Mouse (Mus musculus) thymus, postnatal 0 days (tissue): ENCODE measurements at regions not wholly inside any gene's neighbourhood (a gene's known extent, or its start where the extent isn't known, plus 50 kb on each side); places are given as distances from the start of the nearest gene placed in this dataset.
A peak's percentile ranks its signal among the peaks of the same experiment; 100 is the strongest.

ENCODE experiments used
- DNase-seq: peaks from one replicate; pipeline ENCODE4 v3.0.0-alpha.2; 2015; ENCODE audit warnings: low spot score

DNA sequence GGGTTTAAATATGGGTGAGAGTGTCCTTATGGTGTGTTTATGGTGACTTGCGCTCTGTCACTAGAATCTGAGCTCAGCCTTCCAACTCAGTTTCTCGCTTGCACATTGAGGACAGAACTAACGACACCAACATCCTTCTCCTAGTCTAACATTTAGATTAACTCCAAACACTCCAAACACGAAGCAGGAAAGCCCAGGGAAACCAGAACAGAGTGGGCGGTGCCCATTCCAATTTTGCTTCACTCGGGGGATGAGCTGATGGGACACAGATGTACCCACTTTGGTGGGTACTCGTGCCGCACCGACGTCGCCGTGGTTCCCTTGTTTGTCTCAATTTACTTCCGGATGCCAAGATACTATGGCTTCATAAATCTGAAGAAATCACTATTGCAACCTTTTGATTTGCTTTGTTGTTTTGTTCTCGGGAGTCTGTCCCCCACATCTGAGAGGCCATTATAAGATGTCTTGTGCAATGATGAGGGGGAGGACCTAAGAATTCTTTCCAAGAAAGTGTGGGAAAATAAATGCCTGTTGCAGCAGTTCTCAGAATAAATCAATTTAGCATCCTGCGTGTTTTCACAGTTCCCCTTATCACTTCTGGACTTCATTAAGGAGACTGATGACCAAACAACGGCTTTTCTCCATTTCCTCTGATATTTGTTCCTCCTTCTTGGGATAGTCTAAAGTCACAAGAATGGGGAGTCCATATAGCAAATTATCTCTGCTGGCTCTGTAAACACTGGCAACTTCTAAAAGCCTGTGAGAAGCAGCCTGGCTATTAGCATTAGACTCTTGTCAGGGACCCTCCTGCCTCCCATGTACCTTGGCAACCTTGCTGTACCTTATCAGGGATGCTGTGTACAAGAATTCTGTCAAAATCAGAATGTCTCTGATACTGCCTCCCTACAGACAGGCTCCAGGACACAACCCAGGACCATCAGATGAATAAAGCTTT, 96.2 kb upstream of the Klf9 start:
- DNase-seq = no peak

- no peak for DNase-seq
Observed at GRCm38 (mm10) chr19:23051456-23051855, 89.6 kb upstream of the Klf9 start.

GRCm38 (mm10) chr19:23054440-23054839, 86.6 kb upstream of the Klf9 start:
- no peak for DNase-seq

GRCm38 (mm10) chr19:23055916-23056805, 84.9 kb upstream of the Klf9 start:
- DNase-seq = no peak

DNA sequence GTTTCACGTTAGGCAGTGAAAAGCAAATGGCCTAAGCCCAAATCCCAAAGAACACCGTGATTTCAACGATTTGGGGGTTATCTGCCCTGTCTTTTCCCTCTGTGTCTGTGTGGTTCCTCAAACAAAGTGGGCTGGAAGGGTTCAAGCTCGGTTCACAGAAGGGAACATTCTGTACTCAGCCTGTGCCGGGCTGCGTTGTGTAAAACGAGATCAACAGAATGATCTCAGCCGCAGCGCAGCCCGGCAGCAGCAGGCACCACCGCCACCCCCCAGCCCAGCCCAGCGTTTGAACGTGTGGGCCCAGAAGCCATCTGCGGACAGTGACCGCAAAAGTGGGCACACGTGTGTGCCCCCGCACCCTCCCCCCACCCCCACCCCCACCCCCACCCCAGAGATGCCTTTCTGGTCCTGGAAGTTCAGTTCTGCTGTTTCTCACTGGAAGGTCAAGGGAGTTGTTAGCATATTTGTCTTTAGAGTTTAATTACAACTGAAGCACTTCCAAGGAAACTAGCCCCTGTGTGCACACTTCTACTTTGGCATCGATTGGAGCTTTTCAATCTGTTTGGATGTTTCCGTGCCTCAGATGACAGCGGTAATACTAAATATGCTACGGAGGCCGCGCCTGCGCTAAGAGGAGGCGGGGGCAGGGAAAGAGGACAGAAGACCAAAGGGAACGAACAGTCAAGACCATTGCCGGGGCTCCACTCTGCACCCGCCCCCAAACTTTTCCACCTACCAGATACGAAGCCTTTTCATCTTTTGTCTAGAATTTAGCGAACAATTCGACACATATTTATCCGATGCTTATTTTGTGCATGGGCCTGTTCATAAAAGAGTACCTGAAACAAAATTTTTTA, 83.9 kb upstream of the Klf9 start:
- peak; percentile 25 for DNase-seq

GRCm38 (mm10) chr19:23057739-23058501, 83.1 kb upstream of the Klf9 start:
- peak; percentile 11 for DNase-seq

DNA sequence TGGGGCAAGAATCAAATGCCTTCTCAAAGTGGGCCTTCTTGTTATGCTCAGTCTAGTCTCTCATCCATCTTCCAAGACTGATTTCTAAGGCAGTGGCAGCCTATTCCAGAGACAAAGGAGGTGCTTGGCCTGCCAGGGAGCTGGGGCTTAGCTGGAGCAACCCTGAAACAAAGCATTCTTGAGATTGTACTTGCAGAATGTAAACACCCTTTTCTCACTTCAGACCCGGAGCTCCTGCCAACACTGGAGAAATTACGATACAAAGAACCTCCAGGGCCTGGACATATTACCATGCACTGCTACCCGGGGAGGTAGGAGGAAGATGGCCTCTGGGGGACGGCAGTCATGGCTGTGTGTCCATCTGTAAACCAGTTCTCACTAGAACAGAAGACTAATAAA, 82.5 kb upstream of the Klf9 start:
- DNase-seq = no peak

- no peak for DNase-seq
Observed at GRCm38 (mm10) chr19:23061081-23061640, 79.9 kb upstream of the Klf9 start.

DNA sequence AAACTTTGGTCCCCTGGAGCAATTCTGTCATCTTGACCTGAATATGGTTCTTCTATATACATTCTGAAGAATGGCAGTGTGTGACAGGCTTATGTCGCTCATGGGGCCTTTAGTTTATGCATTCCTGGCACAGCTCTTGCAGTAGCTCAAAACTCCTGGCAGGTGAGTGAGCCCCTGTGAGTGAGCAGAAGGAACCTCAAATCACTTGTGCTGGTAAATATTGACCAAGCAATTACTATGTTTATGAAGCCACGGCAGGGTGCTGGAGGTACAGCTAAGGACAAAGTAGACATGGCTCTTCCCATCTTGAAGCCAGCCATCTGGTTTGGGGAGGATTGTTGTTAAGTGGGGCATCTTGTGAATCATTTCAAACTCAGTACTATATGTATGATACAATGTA, 79.1 kb upstream of the Klf9 start:
- DNase-seq = no peak

DNA sequence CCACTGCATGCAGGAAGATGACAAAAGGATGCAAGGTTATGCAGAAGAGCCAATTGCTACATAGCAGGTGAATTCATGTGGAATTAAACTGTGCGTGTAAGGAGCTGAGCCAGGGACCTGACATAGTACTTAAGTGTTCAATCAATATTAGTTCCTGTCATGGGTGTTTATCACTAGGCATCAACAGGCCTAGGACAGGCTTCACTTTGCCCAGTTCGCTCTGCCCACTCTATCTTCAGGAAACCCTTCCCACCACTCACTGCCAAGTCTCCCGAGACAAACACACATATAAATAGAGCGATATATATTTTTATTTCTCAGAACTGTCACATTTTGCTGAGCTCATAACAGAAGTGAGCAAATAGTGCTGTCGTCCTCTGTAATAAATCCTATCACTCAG, 78.2 kb upstream of the Klf9 start:
- DNase-seq = no peak

DNA sequence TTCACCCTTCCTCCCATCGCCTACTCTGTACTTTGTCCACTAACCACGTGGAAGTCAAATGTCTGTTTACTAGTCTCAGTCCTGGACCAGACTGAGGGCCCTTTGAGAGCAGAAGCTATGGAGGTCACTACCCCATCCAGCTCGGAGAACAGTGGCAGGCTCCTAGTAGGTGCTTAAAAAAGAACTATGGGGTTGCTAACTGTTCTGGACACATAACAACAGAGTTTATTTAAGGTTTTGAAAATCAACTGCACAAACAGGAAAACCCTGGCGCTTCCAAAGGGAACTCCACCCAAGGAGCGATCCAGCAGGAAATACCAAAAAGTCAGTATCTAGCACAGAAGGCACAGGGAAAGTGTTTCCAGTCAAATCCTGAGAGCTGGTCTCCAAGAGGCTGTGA, 75.5 kb upstream of the Klf9 start:
- no peak for DNase-seq

DNA sequence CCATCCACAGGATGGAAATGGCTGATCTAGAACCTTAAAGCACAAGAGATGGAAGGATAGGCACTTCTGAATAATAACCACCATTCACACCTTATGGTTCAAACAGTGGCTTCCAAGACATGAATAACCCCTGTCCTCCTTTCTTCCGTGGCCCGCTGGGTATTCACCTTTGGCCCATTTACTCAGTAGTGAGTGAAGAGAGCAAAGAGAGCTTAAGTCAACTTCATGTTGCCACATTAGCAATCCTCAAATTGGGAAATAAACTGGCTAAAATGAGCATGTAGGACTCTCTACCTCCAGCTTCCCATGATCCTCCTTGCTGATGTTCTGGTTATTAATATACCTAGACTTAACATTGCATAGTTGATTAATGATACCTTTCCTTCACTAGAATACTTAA, 74.3 kb upstream of the Klf9 start:
- DNase-seq = no peak

- no peak for DNase-seq
Observed at GRCm38 (mm10) chr19:23068600-23068999, 72.4 kb upstream of the Klf9 start.

DNA sequence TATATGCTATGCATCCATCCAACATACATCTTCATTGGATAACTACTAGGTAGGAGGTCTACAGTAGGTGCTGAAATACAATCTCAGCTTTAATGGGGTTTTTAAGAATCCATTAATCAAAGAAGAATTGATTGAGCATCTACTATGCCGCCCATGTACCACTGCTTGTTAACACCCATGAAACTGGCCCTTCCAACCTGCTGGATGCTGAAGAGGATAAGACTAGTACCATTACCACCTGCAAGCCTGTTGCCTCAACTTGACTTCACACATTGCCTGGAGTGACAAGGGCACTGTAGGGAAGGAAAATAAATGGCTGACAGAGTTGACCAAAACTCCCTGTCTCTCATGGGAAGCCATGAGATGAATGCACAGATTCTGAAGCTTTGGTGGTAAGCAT, 71.4 kb upstream of the Klf9 start:
- no peak for DNase-seq

GRCm38 (mm10) chr19:23071000-23071399, 70.0 kb upstream of the Klf9 start:
- no peak for DNase-seq

DNA sequence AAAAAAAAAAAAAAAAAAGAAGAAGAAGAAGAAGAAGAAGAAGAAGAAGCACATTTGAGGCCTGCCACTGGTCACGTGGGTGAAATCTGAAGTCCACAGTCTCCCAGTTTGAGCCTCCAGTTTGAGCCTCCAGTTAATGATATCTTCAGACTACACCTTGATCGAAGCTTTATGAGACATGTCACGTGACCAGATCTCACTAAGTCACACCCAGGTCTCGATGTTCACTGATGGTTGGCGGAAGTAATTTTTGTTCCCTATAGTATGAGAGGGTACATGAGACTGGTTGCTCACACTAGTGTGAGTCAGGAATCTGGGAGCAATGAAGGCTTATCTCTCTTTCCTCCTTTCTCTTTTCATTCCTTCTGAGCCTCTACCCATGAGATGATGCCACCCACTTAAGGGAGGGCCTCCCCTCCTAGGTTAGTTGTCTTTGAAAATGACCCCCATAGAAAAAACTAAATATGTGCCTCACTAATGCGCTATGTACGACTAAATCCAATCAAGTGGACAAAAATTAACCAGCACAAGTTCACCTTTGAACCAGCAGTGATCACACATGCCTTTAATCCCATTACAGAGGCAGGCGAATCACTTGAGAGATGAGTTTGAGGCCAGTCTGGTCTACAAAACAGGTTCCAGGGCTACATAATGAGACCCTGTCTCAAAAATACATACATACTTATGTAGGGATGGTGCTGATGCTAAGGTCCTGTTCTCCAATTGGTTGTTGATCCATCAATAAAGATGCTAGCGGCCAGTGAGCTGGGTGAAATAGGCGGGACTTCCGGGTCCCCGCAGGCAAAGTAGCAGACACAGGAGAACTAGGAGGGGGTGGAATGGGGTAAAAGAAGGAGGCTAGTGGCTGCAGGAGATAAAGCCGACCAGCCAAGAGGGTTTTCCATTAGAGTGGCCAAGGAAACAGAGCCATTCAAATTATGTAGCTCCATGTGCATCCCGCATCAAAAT, 66.1 kb upstream of the Klf9 start:
- DNase-seq = no peak

DNA sequence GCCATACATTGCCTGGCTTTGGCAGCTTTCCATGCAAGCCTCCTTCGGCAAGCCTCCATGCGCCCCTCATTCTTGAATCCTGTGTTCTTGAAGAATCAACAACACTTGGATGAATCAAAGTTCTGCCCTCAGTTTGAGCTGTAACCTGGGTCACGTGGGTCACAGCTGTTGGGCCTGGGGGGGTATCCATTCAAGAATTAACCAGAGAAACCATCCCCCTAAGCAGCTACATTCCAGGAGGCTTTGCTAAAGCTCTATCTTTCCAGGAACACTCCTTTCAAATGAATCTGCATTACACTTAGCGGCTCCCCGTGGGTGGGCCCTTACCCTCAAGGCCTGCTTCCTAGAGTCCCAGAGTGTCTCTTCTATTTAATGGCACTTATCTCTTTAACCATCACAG, 65.2 kb upstream of the Klf9 start:
- DNase-seq = no peak

DNA sequence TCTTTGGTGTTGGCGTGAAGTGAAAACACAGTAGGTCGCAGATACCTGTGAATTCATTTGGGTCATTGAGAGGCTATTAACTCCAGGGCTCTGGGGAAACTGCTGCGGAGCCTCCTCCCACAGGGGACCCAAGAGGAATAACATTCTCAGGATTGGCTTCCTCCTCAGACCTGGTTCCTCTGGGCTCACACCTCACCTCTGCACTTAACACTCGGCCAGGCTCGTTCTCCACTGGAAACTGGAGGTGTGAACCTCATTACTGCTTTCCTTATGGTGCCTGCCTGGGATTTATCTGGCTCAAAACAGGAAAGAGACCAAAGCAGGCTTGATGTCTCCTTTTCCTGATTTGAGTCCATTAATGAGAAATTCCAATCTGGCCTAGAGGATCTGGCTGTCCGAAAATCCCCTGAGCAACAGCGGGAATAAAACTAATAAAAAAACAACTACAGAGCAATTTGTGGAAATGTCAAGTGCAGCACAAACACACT, 55.8 kb upstream of the Klf9 start:
- DNase-seq = no peak

- no peak for DNase-seq
Observed at GRCm38 (mm10) chr19:23087575-23087974, 53.5 kb upstream of the Klf9 start.
